Mouse (Mus musculus) adrenal gland, adult 8-10 months (tissue): Measurements from ENCODE around the gene Ikbke. TPM values are rescaled to one million over a fixed set of nuclear protein-coding genes. Genes with fewer than 3 reads are reported as not detected.
A peak's percentile ranks its signal among the peaks of the same experiment; 100 is the strongest.
"Not testable (repeated sequence)": the region's sequence is repeated elsewhere in the genome, so short reads cannot be mapped to it uniquely, and the experiment has no call there.

Experiments used
- DNase-seq: peaks from one replicate; pipeline ENCODE4 v3.0.0; 2022
- total RNA-seq, 4 experiments: library from RNA; stranded (reverse); gene quantifications; 2 replicates each; pipeline ENCODE4 v1.2.4; 2022

Gene Ikbke
- total RNA-seq, 4 experiments from 2014 or later = 14.1 to 64.0 (median 26.2) TPM

DNA sequence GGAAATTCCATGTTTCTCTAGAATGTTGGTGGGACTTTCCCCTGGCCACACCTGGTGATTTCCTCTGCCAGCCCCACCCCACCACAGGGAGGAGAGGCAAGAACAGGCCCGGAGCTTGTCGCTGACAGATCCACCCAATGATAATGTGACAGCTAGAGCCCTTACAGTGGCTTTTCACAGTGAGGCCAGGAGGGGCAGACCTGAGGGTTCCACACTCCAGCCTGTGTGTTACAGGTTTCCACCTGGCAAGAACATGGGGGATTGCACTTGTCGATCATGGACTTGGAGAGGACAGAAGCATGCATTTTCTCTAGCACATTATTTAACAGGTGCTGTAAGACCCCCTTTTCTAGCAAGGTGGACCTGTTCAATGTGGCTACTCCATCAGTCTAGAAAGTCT, 874 bp upstream of the Ikbke start:
- DNase-seq = no peak

DNA sequence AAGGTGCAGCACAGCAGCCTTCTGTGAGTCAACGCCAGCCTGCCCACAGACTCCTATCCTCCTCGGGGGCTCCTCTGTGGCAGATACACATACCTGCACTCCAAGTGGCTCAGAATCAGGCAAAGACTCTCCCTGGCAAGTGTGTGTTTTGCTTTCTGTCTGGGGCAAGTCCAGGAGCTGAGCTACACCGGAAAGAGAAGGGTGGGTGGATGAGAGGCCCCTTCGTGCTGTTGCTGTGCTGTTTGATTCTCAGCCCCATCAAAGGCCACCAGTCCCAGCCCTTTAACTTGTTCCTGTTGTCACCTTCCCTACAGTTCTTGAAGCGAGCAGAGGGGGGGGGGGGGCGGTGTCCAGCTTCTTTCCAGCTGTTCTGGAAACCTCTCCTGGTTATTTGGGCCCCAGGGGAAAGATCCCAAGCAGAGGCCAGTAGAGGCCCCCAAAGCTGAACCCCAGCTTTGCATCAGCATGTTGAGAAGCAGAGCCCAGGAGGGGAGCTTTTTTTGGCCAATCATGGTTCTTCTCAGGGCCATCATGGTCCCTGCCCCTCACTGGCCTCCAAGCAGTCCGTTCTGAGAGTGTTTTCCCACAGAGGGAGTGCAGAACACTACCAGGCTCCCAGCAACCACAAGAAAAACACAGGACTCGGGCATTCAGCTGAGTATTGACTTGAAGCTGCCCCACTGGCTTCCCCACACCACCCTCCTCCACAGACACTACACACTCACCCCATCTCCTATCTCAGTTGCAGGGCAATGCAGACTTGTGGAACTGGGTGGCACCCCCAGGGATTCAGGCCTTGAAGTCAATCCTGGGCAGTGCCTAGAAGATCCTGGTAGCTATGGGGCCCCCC, 575 bp downstream of the Ikbke start:
- no peak for DNase-seq

DNA sequence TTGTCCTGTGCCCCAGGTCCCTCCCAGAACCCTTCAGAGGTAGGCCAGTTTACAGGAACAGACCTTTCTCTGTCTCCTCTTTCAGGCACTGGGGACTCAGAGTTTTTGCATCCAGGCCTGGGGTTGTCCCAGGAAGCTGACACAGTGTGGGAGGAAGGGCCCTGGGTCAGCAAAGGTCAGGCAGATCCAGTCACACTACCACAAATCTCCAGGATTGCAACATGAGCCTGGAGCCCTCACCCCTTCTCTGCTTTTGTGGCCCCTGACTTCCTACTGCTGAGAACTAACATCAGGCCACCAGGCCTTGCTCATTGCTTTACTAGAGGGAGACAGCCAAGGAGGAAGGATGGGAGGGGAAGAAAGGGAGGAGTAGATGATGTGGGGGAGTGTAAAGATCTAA, 2.6 kb downstream of the Ikbke start:
- no peak for DNase-seq

DNA sequence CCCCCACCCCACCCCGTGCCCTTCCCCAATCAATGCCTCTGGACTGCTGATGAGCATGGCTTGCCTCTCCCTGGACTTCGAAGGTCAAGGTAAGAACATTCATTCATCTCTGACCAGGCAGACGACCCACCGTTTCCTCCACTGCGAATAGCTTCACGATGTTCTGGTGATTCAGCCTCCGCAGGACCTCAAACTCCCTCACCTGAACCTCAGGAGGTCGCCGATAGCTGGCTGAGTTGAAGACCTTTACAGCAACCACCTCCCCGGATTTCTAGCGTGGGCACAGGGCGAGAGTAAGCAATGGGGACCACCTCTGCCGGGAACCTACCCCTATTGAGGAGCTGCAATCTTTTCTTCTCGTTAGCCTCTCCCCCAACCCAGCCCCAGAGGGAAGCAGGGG, 3.8 kb downstream of the Ikbke start:
- DNase-seq = no peak

DNA sequence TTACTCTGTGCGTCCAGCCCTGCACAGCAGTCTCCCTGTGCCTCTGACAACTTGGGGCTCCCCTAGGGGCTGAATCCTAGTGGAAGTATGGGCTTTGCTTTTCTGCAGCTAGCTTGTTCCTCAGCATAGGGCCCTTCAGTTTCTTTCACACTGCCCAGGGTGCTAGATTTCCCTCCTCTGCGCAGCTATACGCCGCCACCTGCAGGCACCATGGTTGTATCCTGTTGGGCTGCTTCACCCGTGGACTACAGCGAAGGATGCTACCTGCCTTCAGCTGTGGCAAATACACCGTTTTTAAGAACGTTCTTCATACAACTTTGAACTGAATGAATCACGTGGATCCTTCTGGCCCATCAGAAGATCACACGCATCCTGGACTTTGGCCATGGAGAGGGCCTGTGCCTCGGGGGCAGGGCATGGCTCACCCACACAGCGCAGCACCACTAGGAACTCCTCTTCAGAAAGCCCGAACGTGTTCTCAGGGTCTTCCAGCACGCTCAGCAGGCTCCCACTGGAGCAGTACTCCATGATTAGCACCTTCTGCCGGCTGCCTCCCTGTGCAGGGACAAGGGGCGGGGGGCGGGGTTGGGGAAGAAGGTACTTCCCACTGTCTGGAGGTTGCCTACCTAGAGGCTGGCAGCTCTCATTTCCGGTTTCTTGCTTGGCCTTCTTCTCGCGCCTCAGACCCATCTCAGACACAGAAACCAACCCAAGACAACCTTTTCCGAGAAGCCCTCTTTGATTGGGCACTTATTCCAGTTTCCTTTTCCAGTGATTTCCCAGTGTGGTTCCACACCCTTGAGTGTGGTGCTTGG, 4.5 kb downstream of the Ikbke start:
- no peak for DNase-seq

DNA sequence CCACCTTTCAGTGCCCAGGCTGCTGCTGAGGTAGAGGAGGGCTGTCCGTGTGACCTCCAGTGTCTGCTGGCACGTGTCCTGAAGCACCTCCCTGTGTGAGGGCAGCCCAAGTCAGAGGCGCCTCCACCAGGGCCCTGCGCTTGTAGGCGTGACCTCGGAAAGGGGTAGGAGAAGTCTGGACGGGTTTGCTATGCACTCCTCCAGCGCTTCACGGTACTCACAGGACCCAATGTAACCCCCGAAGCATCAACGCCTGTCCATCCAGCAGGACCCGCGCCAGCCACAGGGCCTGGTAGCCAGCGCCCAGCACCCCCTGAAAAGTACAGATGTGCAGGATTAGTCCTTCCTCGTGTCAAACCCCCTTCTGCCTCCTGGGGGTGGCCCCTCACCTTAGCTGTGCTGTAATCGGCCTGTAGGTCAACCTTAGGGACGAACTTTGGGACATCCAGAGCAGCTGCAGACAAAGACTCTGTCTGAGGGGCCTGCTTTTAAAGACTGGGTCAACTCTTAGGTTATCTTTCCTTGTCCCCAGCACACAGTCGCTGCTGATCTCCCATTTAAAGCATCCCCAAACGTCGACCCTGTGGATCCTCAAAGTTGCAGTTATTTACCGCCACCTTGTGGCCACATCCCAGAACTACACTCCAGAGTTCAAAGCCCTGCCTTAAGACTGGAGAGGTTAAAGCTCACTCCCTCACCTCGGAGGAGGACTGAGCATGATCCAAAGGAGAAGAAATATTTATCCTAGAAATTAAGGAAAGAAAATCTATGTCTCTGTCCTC, 9.4 kb downstream of the Ikbke start:
- no peak for DNase-seq

DNA sequence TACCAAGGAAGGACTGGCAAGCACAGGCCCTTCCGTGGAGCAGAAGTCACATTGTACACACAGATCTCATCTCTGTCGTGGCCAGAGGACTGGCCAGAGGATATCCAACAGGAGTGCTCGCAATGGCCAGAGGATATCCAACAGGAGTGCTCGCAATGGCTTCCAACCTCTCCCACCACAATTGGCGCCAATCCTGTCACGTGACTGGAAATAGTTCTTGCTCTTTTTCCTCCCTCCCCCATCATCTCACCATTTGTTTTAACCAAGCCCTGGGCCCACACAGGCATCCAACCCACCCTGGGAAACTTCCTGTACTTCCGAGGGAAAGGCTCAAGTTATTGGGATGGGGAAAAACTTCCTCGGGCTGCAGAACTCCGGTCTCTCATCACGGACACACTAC, 10.6 kb downstream of the Ikbke start:
- no peak for DNase-seq

DNA sequence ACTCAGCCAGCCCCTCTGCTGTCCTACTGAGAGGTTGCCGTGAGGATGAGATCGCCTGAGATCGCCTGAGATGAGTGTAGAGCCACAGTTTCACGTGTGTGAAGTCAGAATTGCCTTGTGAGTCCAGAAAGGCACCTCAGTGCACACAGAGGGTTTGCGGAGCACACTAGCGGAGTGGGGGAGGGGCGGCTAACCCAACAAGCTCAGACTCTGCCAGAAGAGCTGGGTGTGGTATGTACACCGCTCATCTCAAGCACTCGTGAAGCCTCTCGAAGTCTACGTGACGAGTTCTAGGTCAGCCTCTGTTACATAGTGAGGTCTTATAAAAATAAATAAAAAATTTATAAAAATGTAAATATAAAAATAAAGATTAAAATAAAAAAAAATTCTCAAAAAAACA, 15.5 kb downstream of the Ikbke start:
- DNase-seq = no peak

DNA sequence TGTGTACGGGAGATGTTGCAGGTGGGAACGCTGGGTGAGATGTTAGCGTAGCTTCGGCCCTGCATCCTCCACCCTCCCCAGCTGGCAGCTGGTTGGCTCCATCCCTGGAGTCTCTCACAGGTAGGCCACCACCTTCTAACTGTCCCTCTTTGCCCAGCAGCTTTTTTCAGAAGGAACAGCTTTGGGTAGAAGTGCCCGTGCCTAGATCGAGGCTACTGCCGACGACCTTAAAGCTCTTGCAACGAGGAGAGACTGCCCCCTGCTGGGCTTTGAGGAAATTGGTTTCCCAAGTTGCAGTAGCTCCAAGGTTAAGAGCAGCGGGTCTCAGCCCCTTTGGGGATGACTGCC, 19.1 kb downstream of the Ikbke start:
- no peak for DNase-seq

DNA sequence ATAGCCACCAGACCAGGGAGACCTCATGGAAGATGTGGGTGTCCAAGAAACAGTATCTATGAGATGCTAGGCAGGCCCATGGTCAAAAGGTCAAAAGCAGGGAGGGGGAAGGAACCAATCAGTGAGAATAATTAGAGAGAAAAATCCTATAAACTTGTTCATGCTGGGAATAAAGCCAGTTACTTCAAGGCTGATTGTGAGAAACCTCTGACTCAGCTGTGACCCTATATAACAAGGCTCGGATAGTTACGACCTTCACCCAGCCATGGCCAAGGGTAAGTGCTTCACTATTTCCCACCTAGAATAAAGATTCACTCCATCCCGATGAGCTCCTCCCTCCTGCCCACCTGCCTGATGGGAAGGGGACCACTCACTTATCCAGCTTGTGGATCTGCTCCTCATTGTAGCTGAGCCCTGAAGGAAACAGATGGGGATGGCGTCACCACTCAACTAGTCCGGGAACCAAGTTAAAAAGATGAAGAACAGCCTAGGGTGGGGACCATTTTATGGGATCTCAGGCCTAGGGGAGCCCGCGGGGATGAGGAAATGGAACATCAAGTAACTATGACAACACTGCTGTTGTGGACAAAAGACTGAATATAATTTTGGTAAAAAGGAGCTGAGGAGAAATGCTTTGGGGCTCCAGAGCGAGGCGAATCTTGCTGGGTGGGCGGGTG, 19.6 kb downstream of the Ikbke start:
- no peak for DNase-seq

DNA sequence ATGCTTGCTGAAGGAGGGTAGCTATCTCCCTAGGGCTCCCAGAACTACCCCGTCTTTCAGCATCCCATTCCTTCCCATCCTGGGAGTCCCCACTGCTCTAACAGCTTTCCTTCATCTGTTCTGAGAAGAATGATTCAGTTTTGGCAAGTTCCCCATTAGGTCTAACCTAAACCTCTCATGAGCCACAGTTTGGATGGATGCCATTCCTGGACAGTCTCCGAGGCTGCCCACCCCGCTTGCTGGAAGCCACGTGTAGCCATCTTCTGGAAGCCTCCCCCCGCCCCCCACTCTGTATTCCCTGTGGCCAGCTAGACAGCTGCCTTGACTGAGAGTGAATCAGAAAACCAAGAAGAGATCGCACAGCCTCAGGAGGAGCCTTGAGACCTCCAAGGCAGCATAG, 22.1 kb downstream of the Ikbke start:
- no peak for DNase-seq

DNA sequence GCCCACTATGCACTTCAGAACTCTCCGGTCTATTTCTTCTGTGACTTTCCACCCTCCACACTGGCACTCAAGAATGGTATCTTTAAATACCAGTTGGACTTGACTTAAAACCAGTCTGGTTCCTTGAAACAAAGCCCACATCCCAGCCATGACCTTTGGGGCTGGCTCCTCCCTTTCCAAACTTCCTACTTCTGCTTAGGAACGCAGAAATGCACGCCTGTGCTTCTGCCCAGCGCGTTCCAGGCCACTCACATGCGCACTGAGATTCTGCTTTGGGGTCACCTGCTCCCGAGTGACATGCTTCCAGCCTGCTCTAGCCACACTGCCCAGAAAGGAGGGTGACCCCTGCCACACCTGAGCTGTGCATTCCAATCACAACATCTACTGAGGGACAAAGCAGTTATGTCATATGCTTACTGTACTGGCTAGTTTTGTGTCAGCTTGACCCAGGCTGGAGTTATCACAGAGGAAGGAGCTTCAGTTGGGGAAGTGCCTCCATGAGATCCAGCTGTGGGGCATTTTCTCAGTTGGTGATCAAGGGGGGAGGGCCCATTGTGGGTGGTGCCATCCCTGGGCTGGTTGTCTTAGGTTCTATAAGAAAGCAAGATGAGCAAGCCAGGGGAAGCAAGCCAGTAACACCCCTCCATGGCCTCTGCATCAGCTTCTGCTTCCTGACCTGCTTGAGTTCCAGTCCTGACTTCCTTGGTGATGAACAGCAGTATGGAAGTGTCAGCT, 26.7 kb downstream of the Ikbke start:
- DNase-seq = not testable (repeated sequence)

DNA sequence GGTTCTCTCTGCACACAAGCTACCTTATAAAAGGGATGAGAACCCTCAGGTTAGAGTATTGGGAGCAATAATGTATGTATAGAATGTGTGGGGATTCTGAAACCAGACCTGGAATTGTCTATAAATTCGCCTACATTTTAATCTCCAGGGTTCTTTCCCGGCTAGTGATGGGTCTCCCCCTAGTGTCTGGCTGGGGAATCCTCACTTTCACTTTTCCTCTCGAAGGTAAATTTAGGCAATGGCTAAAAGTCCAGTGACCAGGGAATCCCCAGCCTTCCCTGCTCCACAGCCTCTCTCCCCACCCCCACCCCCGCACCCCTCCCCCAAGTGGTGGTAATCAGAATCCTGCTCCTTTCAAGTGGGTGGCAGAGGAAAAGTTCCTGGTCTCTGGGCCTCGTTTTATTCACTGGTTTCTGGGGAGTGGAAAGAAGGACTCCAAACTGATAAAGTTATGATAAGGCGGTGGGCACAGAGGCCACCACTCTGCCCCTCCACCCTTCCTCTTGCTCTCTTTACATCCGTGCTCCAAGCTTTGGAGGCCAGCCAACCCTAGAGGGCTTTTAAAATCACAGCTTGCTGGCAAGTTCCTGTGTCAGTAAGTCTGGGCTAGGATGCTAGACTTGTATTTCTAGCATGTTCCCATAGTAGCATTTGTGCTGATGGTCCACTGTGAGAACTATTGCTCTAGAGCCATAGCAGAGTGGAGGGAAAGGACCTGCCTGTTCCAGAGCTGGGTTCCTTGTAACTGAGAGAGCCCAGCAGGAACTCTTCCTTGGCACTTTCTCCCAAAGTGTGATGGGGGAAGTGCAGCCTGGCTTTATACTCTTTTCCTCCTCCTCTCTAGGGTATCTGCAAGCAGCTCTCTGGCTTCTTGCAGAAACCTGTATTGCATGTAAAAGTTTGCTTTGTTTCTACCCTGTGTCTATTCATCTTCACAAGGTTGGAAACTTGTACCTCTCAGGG, 32.7 kb downstream of the Ikbke start:
- DNase-seq = no peak

DNA sequence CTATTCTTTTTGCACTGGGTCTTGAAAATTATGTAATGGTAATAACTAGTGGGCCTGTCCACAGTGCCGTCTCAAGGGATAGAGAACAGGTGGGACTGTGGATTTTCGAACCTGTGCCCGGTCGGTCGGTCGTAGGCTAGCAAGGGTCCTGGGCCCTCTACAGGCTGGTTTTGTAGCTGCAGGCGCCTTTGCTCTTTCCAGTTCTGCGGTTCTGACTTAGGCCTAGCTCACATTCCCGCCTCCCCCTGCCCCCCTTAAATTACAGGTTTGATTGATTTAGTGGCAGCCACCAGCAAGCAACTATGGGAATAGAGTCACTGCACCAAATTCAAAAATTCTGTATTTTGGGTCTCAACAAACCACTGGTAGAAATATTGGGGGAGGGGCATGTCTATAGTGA, 33.5 kb downstream of the Ikbke start:
- no peak for DNase-seq

DNA sequence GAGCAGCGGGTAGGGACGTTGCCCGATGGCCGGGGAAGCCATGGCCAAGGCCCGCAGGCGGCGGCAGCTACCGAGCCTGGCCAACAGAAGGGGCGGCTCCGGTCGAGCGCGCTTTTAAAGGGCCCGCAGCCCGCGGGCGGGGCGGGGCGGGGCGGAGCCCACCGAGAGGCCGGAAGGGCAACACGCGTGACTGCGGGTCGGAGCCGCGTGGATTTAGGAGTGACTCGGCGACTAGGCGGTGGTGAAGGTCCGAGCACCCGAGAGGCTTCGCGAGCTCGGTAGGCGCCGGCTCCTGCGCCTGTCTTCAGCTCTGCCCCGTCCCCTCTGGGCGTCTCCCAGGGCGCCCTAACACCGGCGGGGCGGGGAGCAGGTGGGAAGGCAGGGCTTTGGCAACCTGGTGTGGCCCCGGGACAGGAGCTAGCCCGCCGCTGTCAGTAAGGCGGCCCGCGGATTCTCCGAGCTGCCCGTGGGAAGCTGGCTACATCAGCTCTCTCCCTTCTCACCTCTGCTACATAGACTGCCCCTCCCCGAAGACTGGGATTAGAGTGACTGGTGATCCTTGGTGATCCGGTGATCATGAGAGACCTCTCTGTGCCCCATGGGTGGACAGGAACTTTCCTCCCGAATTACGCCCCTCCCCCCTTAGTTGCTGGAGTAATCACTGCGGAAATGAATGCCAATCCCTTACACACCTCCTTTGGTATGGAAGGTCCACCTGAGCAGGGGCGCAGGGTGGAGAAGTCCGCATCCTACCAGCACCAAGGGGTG, 34.1 kb downstream of the Ikbke start, which contains the start of gene Rassf5:
Rassf5 (minus strand) TSS at position 170 of the 768 bp plus-strand sequence.
- DNase-seq = peak; percentile 73

DNA sequence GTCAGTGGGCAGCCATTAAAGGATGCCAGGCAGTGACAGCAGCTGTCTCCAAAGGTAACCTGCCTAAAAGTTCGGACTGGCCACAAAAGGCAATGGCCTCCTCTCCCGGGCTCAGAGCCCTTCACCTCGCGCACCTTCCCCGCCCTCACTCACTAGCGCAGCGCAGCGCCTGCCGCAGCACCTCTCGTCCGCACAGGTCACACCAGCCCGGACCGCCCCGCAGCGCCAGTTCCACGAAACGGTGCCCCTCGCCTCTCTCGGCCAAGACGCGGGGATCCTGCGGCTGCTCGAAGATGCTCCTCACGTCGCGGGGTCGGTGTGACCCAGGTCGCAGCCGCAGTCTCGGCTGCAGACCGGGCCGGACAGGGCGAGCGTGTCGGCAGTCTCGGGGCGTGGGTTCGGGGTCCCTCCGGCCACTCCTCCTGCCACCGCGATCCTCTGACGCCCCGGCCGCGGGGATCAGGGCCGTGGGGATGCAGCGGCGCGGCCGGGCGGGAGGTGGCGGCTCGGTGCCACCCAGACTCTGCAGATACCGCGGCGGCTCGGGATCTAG, 34.8 kb downstream of the Ikbke start:
- DNase-seq = no peak

DNA sequence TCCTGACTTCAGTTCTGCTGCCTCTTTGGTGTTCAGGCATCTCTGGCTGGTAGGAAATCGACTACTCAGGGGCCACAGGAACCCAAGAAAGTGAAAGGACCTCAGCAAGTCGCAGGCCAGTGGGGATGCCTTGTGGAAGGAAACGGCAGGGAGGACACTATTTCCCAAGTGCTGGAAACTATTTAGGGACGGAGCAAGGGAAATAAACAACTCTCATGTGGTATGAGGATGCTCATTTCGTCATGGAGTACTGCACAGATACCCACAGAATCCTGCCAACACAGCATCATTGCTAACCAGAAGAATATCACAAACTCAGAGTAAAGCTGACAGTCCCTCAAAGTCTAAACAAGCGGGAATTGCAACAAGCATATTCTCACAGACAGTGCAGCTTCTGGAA, 36.5 kb downstream of the Ikbke start:
- no peak for DNase-seq

DNA sequence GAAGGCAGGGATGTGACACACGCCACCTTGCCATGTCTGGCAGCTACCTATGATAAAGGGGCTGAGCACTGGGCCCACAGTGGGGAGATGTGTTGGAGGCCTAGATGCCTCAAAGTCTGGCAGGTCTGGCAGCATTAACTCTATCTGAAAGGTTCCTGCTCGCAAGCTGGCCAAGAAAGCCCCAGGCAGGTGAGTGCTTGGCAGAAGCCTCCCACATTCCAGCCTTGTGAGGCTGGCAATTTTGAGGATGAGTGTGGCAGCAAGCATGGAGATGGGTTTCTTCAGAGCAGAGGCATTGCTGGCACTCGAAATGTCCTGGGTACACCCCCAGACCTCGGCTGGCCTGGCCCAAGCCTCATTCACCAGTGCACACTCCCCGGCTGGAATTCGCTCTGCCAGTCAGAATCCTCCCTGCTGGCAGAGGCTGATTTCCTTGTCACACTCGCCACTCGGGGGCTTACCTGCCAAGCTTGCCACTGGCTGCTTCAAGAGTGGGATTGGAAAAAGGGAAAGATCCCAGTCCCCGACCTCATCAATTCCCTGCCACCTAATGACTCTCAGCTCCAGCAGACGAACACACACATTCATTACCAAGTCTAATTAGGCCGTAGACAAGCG, 39.7 kb downstream of the Ikbke start:
- no peak for DNase-seq

DNA sequence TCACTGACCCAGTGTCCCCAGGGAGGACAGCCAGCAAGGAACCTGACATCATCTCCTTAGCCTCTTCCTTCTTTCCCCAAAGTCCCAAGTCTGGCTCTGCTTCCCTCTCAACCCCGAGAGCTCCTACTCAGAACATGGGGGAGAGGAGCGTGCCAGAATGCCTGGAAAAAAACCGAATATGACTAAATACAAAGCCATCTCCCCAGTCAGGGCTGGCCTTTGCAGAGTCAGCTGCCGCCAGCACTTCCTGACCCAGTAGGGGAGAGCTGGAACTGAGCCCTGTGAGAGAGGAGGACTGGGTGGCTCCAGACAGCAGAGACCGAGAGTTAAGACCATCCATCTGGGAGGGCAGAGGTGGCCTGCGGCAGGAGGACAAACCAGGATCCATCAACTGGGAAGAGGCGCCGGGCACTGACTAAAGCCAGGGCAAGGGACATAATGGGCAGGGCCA, 40.5 kb downstream of the Ikbke start:
- peak; percentile 77 for DNase-seq
